Mouse (Mus musculus) kidney, embryonic 14.5 days (tissue): ENCODE measurements around the gene Cntrob. TPM values are rescaled to one million over a fixed set of nuclear protein-coding genes. Genes with fewer than 3 reads are reported as not detected.

ENCODE experiments used
- ATAC-seq: fragments of 200-750 bp; cut with Nextera tagmentation; 2 replicates; pipeline ENCODE4 v1.8.0; 2017; ENCODE audit warnings: moderate number of reproducible peaks, mild to moderate bottlenecking, moderate TSS enrichment, moderate library complexity; ENCODE audit not compliant: low FRiP score, low TSS enrichment
- H3K27ac ChIP-seq: fragments of 300-500 bp; sonication (generic); 2 replicates; pipeline ENCODE4 v1.5.1; 2014; ENCODE audit warnings: low read depth, mild to moderate bottlenecking, low read length, moderate library complexity, mixed read lengths
- H3K27me3 ChIP-seq: fragments of 300-500 bp; sonication (generic); 2 replicates; pipeline ENCODE4 v1.6.1; 2014; ENCODE audit warnings: mild to moderate bottlenecking, low read length; ENCODE audit not compliant: control insufficient read depth, insufficient read depth
- H3K36me3 ChIP-seq: fragments of 300-500 bp; sonication (generic); 2 replicates; pipeline ENCODE4 v1.6.1; 2014; ENCODE audit warnings: low read length, mixed read lengths; ENCODE audit not compliant: control insufficient read depth, insufficient read depth
- H3K4me1 ChIP-seq: fragments of 300-500 bp; sonication (generic); 2 replicates; pipeline ENCODE4 v1.6.1; 2014; ENCODE audit warnings: low read length, mixed read lengths; ENCODE audit not compliant: control insufficient read depth, insufficient read depth
- H3K4me2 ChIP-seq: fragments of 300-500 bp; sonication (generic); replicated peaks from 2 replicates; pipeline ENCODE4 v1.6.1; 2014; ENCODE audit warnings: low read depth, mild to moderate bottlenecking, low read length
- H3K4me3 ChIP-seq: fragments of 300-500 bp; sonication (generic); 2 replicates; pipeline ENCODE4 v1.5.1; 2014; ENCODE audit warnings: mild to moderate bottlenecking, low read length
- H3K9ac ChIP-seq: fragments of 300-500 bp; sonication (generic); 2 replicates; pipeline ENCODE4 v1.6.1; 2014; ENCODE audit warnings: low read depth, mild to moderate bottlenecking, low read length, moderate library complexity
- H3K9me3 ChIP-seq: fragments of 300-500 bp; sonication (generic); 2 replicates; pipeline ENCODE4 v1.6.1; 2016; ENCODE audit warnings: low read length; ENCODE audit not compliant: control insufficient read depth
- WGBS: fragments of 180-500 bp; shearing (Covaris S2); extraction: QIAGEN DNeasy Blood & Tissue Kit; methylation state at CpG from one replicate; pipeline ENCODE4 v1.1.7; 2014; 5-methylcytosine and 5-hydroxymethylcytosine counted together
- polyA plus RNA-seq: library from polyadenylated mRNA; unstranded; fragments of >200 nt; fragmentation: Nextera tagmentation; extraction: Ambion mirVana; gene quantifications from 2 replicates; pipeline ENCODE4 v1.2.1, GENCODE M21; 2014

Cntrob gene
- polyA plus RNA-seq, 1 experiment from 2014 or later = 18.4 TPM

DNA sequence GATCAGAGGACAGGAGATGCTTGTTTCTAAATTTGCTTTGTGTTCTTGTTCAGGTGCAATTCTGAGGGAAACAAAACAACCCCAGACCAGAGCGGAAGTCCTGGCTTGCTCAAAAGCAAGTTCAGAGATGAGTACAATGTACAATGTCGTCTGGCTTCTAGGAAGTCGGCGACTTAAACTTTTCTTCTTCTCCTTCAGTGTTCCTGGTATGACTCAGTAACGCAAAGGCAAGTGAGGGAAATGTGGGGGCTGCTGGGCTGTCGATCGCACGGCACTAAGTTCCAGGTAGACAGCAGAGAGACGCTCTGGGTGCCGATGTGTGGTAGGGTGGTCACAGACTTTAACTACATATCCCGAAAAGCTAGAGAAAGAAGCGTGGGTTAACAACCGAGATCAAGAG is 55.5 kb downstream of the Cntrob start:
- ATAC-seq = no peak
- no peak overlapping the region for H3K4me3 ChIP-seq
- H3K9me3 ChIP-seq = no peaks in the 10 kb centered on the region
- H3K36me3 ChIP-seq = no peaks in the 10 kb centered on the region
- no peak overlapping the region for H3K4me2 ChIP-seq
- H3K27me3 ChIP-seq = no peaks in the 10 kb centered on the region; the same call in 1 of the 2 replicates
- H3K4me1 ChIP-seq = peaks cover 5% of the 10 kb centered on the region; the same call in 1 of the 2 replicates
- H3K27ac ChIP-seq = no peak overlapping the region
- 85% methylated on average over 13 of the region's 13 CpGs for WGBS
- no peak overlapping the region for H3K9ac ChIP-seq

DNA sequence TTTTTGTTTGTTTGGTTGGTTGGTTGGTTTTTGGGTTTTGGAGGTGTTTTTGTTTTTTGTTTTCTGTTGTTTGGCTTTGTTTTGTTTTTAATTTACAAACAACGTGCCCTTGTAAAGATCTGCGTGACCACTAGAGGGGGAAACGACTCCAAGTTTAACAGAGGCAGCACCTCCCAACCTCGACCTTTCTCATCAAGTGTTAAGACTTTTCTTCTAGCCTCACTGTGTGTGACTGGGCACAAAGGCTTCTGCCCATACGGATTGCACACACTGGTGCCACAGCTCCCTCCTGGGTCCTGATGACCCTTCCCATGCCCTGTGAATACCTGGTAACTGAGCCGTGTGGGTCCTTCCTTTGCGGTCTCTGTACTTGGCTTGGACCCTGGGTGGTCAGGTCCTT is 56.2 kb downstream of the Cntrob start:
- ATAC-seq = no peak
- Histone ChIP-seq H3K4me1 (peaks cover 5% of the 10 kb centered on the region; the same call in 1 of the 2 replicates), H3K9me3 (no peaks in the 10 kb centered on the region), H3K36me3 (no peaks in the 10 kb centered on the region), H3K27ac (no peak overlapping the region), H3K4me2 (no peak overlapping the region), H3K9ac (no peak overlapping the region), H3K27me3 (no peaks in the 10 kb centered on the region; the same call in 1 of the 2 replicates), H3K4me3 (no peak overlapping the region)
- WGBS = 30% methylated on average over 7 of the region's 7 CpGs

DNA sequence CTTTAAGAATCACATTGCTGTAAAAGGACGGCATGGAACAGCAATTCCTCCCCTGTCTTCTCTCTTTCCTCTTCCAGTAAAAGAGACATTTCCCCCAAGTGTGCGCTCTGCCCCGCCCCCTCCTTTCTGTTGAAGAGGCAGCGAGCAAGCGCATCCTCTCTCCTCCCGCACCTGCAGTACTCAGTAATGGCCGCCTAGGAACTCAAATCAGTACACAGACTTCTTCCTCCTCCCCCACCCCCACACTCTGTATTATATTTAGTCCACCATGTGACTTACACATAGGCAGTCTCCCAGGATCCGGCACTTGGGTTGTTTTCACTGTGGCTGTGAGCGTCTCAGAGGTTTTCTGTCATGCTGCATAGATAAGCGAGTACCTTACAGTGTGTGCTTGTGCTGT is 57.3 kb downstream of the Cntrob start:
- peaks cover 5% of the 10 kb centered on the region; the same call in 1 of the 2 replicates for H3K4me1 ChIP-seq

DNA sequence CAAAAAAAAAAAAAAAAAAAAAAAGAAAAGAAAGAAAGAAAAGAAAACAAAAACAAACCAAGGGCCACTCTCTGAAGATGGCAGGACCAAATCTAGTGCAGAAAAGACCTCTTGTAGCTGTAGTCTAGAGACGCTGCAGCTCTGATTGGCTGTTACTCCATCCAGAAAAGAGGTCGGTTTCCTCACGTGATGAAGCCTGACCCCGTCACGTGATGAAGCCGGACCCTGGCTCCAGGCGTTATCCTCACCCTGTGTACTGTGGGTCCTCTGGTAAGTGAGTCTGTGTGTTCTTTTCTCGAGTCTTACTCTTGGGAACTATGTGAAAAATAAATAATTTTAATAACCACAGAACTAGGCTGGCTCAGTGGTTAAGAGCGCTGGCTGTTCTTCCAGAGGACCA is 58.2 kb downstream of the Cntrob start:
- no peak overlapping the region for H3K27ac ChIP-seq
- no peaks in the 10 kb centered on the region for H3K9me3 ChIP-seq
- 75% methylated on average over 9 of the region's 9 CpGs for WGBS
- H3K27me3 ChIP-seq = no peaks in the 10 kb centered on the region; the same call in 1 of the 2 replicates
- peaks cover 5% of the 10 kb centered on the region; the same call in 1 of the 2 replicates for H3K4me1 ChIP-seq
- no peak overlapping the region for H3K9ac ChIP-seq
- H3K36me3 ChIP-seq = no peaks in the 10 kb centered on the region
- no peak for ATAC-seq
- no peak overlapping the region for H3K4me3 ChIP-seq
- no peak overlapping the region for H3K4me2 ChIP-seq

More for the DNA sequence above, 57.3 kb downstream of the Cntrob start:
- 15% methylated on average over 10 of the region's 10 CpGs for WGBS
- peak overlapping the region; percentile 25; the same call in 1 of the 2 replicates for H3K4me2 ChIP-seq
- no peaks in the 10 kb centered on the region; the same call in 1 of the 2 replicates for H3K27me3 ChIP-seq
- no peaks in the 10 kb centered on the region for H3K9me3 ChIP-seq
- no peak overlapping the region for H3K4me3 ChIP-seq
- no peak for ATAC-seq
- H3K27ac ChIP-seq = no peak overlapping the region
- H3K36me3 ChIP-seq = no peaks in the 10 kb centered on the region
- no peak overlapping the region for H3K9ac ChIP-seq

DNA sequence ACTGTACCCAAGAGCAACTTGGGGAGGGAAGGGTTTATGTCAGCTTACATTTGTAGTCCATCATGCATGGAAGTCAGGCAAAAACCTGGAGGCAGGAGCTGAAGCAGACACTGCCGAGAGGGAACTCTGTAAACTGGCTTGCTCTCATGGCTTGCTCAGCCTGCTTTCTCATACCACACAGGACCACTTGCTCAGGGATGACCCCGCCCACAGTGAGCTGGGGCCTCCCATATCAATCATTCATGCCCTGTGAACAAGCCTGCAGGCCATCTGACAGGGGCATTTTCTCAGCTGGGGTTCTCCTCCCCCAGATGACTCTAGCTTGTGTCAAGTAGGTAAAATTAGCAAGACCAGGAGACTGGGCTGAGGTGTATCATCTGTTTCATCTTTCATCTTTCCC is 59.3 kb downstream of the Cntrob start:
- Histone ChIP-seq H3K4me1 (peaks cover 5% of the 10 kb centered on the region; the same call in 1 of the 2 replicates), H3K27ac (no peak overlapping the region), H3K4me3 (no peak overlapping the region), H3K4me2 (no peak overlapping the region), H3K9me3 (no peaks in the 10 kb centered on the region), H3K36me3 (no peaks in the 10 kb centered on the region), H3K27me3 (no peaks in the 10 kb centered on the region; the same call in 1 of the 2 replicates), H3K9ac (no peak overlapping the region)
- WGBS = 31% methylated on average over 2 of the region's 2 CpGs
- ATAC-seq = 0 out of 2 replicates have a peak, but pooled peaks have one; percentile 26

DNA sequence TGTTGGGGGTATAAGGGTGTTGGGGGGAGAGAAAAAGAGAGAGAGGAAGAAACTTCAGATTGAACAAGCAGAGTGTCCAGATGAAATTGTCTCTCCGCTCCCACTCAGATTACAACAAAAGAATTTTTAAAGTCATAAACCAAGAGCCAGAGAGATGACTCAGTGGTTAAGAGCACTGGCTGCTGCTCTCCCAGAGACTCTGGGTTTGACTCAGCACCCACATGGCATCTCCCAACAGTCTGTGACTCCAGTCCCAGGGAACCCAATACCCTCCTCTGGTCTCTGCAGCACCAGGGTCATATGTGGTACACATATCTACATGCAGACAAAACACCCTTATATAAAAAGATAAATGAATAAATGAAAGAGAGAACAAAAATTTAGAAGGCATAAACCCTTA is 63.5 kb downstream of the Cntrob start:
- Histone ChIP-seq H3K4me2 (no peak overlapping the region), H3K4me3 (no peak overlapping the region), H3K27ac (no peak overlapping the region), H3K27me3 (no peaks in the 10 kb centered on the region), H3K9ac (no peak overlapping the region), H3K36me3 (no peaks in the 10 kb centered on the region), H3K4me1 (no peaks in the 10 kb centered on the region), H3K9me3 (no peaks in the 10 kb centered on the region)
- no peak for ATAC-seq
- 91% methylated on average over 1 of the region's 1 CpGs for WGBS

DNA sequence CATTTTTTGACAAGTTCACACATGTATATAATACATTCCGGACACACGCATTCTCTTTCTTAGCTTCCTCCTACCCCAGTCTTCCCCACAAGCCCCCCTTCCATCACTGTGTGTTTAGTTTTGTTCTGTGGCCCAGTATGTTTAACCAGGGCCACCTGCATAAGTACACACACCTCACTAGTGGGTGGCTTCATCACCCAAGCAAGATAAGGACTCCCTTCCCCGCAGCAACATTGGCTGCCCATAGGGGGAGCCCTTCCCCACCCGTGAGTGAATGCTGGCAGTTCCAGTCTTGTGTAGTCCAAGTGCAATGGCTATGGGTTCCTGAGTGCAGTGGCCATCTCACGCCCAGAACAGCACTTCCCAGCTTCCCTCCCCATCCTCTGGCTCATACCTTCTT is 65.3 kb downstream of the Cntrob start:
- H3K27me3 ChIP-seq = no peaks in the 10 kb centered on the region
- ATAC-seq = peak; percentile 55
- WGBS = 59% methylated on average over 5 of the region's 5 CpGs
- H3K9ac ChIP-seq = no peak overlapping the region
- H3K4me2 ChIP-seq = no peak overlapping the region
- no peak overlapping the region for H3K27ac ChIP-seq
- H3K4me1 ChIP-seq = no peaks in the 10 kb centered on the region
- H3K9me3 ChIP-seq = no peaks in the 10 kb centered on the region
- no peaks in the 10 kb centered on the region for H3K36me3 ChIP-seq
- no peak overlapping the region for H3K4me3 ChIP-seq

DNA sequence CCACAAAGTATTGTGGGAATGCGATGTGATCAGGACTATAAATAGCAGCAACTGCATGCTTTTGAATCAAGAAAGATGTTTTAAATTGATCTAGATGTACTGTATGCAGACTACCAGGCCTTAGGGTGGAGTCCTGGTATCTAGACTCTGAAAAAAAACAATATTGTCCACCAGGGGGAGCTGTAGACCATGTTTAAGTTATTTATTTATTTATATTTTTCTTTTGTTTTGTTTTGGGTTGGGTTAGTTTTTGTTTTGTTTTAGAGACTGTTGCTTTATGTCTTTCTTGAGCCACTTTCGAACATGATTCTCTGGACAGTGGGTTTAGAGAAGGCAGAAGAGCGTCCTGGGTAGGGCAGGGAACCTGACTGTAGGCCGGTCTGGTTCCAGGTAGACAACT is 65.8 kb downstream of the Cntrob start:
- Histone ChIP-seq H3K4me1 (no peaks in the 10 kb centered on the region), H3K27ac (no peak overlapping the region), H3K4me3 (no peak overlapping the region), H3K9me3 (no peaks in the 10 kb centered on the region), H3K27me3 (no peaks in the 10 kb centered on the region), H3K9ac (no peak overlapping the region), H3K36me3 (no peaks in the 10 kb centered on the region), H3K4me2 (no peak overlapping the region)
- ATAC-seq = no peak
- 49% methylated on average over 4 of the region's 4 CpGs for WGBS

DNA sequence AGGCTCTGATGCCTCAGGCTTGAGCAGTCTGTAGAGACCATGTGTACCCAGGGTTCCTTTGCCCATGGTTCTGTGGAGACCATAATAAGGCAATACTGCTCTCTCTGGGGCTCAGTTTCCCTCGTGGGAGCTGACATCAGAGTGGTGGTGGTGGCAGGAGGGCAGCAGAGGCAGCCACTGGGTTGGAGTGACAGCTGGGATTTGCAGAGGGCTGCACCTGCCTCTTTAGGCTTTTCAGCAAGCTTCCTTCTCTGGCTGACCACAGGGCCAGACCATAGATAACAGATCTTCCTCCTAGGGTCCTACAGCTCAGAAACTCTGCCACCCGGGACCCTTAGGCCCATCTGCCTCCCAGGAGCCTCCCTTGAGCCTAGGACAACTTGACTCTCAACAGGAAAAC is 66.5 kb downstream of the Cntrob start:
- H3K36me3 ChIP-seq = no peaks in the 10 kb centered on the region
- H3K4me1 ChIP-seq = no peaks in the 10 kb centered on the region
- no peak overlapping the region for H3K9ac ChIP-seq
- ATAC-seq = no peak
- no peak overlapping the region for H3K4me2 ChIP-seq
- H3K27me3 ChIP-seq = no peaks in the 10 kb centered on the region
- no peaks in the 10 kb centered on the region for H3K9me3 ChIP-seq
- no peak overlapping the region for H3K27ac ChIP-seq
- WGBS = 68% methylated on average over 2 of the region's 2 CpGs
- no peak overlapping the region for H3K4me3 ChIP-seq
